Mouse (Mus musculus) liver, embryonic 11.5 days (tissue): ENCODE data around the gene Abr. TPM values are rescaled to one million over a fixed set of nuclear protein-coding genes. Genes with fewer than 3 reads are reported as not detected.

Experiments
- ATAC-seq: fragments of 200-750 bp; cut with Nextera tagmentation; replicated peaks from 2 replicates; pipeline ENCODE4 v1.8.0; 2017; ENCODE audit warnings: moderate number of reproducible peaks, mild to moderate bottlenecking, moderate TSS enrichment, moderate library complexity; ENCODE audit not compliant: low FRiP score
- DNase-seq: peaks from one replicate; pipeline ENCODE4 v3.0.0-alpha.2; 2017; ENCODE audit warnings: low spot score
- H3K27ac ChIP-seq: fragments of 300-500 bp; sonication (generic); 2 replicates; pipeline ENCODE4 v1.5.1; 2014; ENCODE audit warnings: mild to moderate bottlenecking, low read depth, low read length, control low read depth
- H3K27me3 ChIP-seq: fragments of 300-500 bp; sonication (generic); replicated peaks from 2 replicates; pipeline ENCODE4 v1.6.1; 2014; ENCODE audit warnings: low read length, mixed read lengths; ENCODE audit not compliant: control insufficient read depth, insufficient read depth
- H3K36me3 ChIP-seq: fragments of 300-500 bp; sonication (generic); 2 replicates; pipeline ENCODE4 v1.6.1; 2014; ENCODE audit warnings: mild to moderate bottlenecking, low read length, moderate library complexity, mixed read lengths; ENCODE audit not compliant: control insufficient read depth, insufficient read depth
- H3K4me1 ChIP-seq: fragments of 300-500 bp; sonication (generic); replicated peaks from 2 replicates; pipeline ENCODE4 v1.6.1; 2014; ENCODE audit warnings: low read length, mixed read lengths; ENCODE audit not compliant: control insufficient read depth, insufficient read depth
- H3K4me2 ChIP-seq: fragments of 300-500 bp; sonication (generic); 2 replicates; pipeline ENCODE4 v1.6.1; 2014; ENCODE audit warnings: mild to moderate bottlenecking, control low read depth, moderate library complexity
- H3K4me3 ChIP-seq: fragments of 300-500 bp; sonication (generic); 2 replicates; pipeline ENCODE4 v1.5.1; 2014; ENCODE audit warnings: low read depth, low read length, control low read depth
- H3K9ac ChIP-seq: fragments of 300-500 bp; sonication (generic); 2 replicates; pipeline ENCODE4 v1.6.1; 2014; ENCODE audit warnings: low read depth, low read length, control low read depth
- H3K9me3 ChIP-seq: fragments of 300-500 bp; sonication (generic); 2 replicates; pipeline ENCODE4 v1.6.1; 2016; ENCODE audit warnings: low read length, inconsistent platforms, mixed read lengths; ENCODE audit not compliant: control insufficient read depth
- WGBS: fragments of 180-500 bp; shearing (Covaris S2); extraction: QIAGEN DNeasy Blood & Tissue Kit; methylation state at CpG from one replicate; pipeline ENCODE4 v1.1.7; 2014; 5-methylcytosine and 5-hydroxymethylcytosine counted together
- polyA plus RNA-seq: library from polyadenylated mRNA; unstranded; fragments of >200 nt; fragmentation: Nextera tagmentation; extraction: Ambion mirVana; gene quantifications from 2 replicates; pipeline ENCODE4 v1.2.1, GENCODE M21; 2014

Abr gene
- polyA plus RNA-seq, 1 experiment from 2014 or later, result 11.6 TPM

DNA sequence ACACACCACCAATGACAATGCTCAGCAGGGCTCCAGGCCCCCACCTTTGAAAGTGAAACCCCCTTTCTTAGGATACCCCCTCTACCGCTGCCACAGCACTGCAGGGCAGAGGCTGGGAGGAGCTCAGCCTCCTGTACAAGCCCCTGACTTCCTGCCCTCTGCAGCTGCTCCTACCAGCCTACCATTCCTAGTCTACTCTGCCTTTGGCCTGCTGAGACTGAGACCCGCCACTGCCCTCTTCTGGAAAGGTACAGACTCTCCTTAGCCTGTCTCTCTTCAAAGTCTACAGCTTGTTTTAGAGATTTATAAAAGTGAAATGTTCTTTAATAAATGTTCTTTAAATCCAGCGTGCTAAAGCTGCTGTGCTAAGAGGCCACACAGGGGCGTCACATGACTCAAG lies 193.1 kb downstream of the Abr start:
- no peak for DNase-seq

DNA sequence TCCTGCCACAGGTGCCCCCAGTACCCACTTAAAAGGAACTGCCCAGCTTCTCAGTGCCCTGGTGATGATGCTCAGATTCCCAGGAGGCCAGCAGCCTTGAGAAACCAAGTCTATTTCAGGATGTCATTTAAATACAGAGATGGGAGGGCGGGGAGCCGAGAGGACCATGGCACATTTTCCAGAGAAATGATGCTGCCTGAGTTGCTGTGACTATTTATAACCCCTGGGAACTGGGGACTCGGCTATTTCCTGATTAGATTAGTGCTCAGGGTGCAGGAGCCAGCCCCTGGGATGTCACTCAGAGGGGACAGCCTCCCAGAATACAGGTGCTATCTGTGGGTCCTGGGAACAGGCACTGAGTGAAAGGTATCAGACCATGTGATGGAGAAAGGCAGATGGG lies 194.3 kb downstream of the Abr start:
- no peak for ATAC-seq
- no peak overlapping the region for H3K9ac ChIP-seq
- H3K9me3 ChIP-seq, result no peaks in the 10 kb centered on the region
- H3K4me3 ChIP-seq, result no peak overlapping the region
- no peaks in the 10 kb centered on the region for H3K36me3 ChIP-seq
- no peak overlapping the region for H3K4me2 ChIP-seq
- no peaks in the 10 kb centered on the region for H3K27me3 ChIP-seq
- no peak for DNase-seq
- H3K27ac ChIP-seq, result no peak overlapping the region
- WGBS, result 62% methylated on average over 3 of the region's 3 CpGs
- H3K4me1 ChIP-seq, result no peaks in the 10 kb centered on the region

More for the DNA sequence above, 193.1 kb downstream of the Abr start:
- H3K9ac ChIP-seq, result no peak overlapping the region
- H3K4me2 ChIP-seq, result no peak overlapping the region
- H3K27me3 ChIP-seq, result no peaks in the 10 kb centered on the region
- 65% methylated on average over 4 of the region's 4 CpGs for WGBS
- no peaks in the 10 kb centered on the region for H3K36me3 ChIP-seq
- no peak overlapping the region for H3K27ac ChIP-seq
- no peak overlapping the region for H3K4me3 ChIP-seq
- no peaks in the 10 kb centered on the region for H3K4me1 ChIP-seq
- ATAC-seq, result no peak
- H3K9me3 ChIP-seq, result no peaks in the 10 kb centered on the region

DNA sequence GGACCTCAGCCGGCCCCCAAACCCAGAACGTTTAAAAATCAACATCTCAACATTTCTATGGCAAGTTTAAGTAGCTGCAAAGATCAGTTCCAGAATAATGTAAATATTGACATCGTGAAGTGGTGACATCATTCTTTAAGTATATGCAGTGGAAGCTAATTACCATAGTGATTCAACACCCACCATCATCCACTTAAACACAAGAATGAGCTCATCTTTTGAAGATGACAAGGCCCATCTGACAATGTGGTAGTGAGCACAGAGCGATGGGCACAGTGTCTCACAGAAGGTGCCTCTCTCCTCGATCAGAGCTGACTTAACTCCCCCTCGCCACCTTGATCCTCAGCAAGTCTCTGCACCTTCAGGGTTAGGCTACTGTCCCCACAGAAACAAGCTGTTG lies 196.4 kb downstream of the Abr start:
- ATAC-seq, result no peak
- H3K27ac ChIP-seq, result no peak overlapping the region

DNA sequence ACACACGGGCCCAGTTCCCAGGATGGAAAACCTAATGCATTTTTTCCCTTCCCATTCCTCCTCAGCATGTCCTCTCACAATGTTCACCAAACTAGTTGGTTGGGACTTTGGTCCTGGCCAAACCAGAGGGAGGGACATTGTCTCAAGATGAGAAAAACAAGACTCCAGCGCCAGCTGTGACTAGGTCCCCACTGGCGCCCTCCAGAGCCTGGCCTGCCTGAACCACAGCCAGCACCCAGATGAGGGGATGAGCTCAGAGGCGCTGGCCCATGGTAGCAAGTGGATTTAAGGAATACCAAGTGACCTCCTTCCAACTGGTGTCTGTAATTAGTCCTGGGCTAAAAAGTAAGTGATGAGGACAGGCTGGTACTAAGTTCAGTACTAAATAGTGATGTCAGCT lies 201.2 kb downstream of the Abr start:
- H3K9me3 ChIP-seq, result no peaks in the 10 kb centered on the region
- H3K9ac ChIP-seq, result no peak overlapping the region
- peaks cover 7% of the 10 kb centered on the region for H3K36me3 ChIP-seq
- H3K4me2 ChIP-seq, result no peak overlapping the region
- H3K27ac ChIP-seq, result no peak overlapping the region
- no peaks in the 10 kb centered on the region for H3K27me3 ChIP-seq
- ATAC-seq (no peak), DNase-seq (no peak)
- 86% methylated on average over 4 of the region's 4 CpGs for WGBS
- no peak overlapping the region for H3K4me3 ChIP-seq
- no peaks in the 10 kb centered on the region for H3K4me1 ChIP-seq

More for the DNA sequence above, 196.4 kb downstream of the Abr start:
- Histone ChIP-seq H3K9me3 (no peaks in the 10 kb centered on the region), H3K4me3 (no peak overlapping the region), H3K4me2 (no peak overlapping the region), H3K9ac (no peak overlapping the region), H3K36me3 (no peaks in the 10 kb centered on the region), H3K27me3 (no peaks in the 10 kb centered on the region), H3K4me1 (no peaks in the 10 kb centered on the region)
- no peak for DNase-seq
- WGBS, result 83% methylated on average over 6 of the region's 6 CpGs

DNA sequence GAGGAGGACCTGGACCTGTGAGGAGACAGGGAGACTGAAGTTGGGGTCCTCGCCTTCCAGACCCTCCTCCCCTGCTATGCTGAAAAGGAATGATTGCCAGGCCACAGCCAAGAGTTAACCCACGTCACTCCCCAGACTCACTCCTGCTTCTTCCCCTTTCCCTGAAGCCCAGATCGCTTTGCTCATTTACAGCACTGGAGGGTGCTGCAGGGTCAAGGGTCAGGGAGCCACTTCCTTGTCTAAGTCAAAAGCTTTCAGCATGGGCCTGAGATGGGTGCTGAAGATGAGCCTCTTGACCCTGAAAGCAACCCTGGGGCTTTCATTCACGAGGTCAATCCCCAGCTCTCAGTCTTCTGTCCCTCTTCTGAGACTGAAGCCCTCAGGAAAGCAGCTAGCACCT lies 202.9 kb downstream of the Abr start:
- no peaks in the 10 kb centered on the region for H3K27me3 ChIP-seq
- H3K4me1 ChIP-seq, result no peaks in the 10 kb centered on the region
- no peak overlapping the region for H3K4me3 ChIP-seq
- H3K9ac ChIP-seq, result no peak overlapping the region
- ATAC-seq (no peak), DNase-seq (no peak)
- H3K9me3 ChIP-seq, result no peaks in the 10 kb centered on the region
- WGBS, result 54% methylated on average over 4 of the region's 4 CpGs
- H3K27ac ChIP-seq, result no peak overlapping the region
- no peak overlapping the region for H3K4me2 ChIP-seq
- peaks cover 14% of the 10 kb centered on the region for H3K36me3 ChIP-seq

DNA sequence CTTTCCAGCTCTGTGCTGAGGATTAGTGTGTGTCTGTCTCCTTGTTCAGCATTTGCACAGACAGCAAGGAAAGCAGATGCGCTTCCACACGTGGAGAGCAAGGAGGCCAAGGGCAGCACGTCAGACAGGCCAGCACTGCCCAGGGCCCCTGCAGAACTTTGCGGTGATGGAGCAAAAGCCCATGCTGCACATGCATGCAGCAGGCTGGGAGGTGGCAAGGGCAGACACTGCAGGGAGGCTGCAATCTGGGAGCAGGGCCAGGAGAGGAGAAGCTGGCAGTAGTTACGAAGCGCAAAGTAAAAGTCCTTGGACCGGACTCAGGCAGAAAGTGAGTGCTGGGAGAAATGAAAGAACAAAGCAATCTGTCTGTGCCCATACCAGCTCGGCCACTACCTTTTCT lies 203.7 kb downstream of the Abr start:
- no peaks in the 10 kb centered on the region for H3K27me3 ChIP-seq
- DNase-seq (no peak), ATAC-seq (no peak)
- H3K4me3 ChIP-seq, result no peak overlapping the region
- no peaks in the 10 kb centered on the region for H3K9me3 ChIP-seq
- no peak overlapping the region for H3K27ac ChIP-seq
- peaks cover 14% of the 10 kb centered on the region for H3K36me3 ChIP-seq
- no peak overlapping the region for H3K4me2 ChIP-seq
- no peak overlapping the region for H3K9ac ChIP-seq
- no peaks in the 10 kb centered on the region for H3K4me1 ChIP-seq
- WGBS, result 87% methylated on average over 8 of the region's 8 CpGs

DNA sequence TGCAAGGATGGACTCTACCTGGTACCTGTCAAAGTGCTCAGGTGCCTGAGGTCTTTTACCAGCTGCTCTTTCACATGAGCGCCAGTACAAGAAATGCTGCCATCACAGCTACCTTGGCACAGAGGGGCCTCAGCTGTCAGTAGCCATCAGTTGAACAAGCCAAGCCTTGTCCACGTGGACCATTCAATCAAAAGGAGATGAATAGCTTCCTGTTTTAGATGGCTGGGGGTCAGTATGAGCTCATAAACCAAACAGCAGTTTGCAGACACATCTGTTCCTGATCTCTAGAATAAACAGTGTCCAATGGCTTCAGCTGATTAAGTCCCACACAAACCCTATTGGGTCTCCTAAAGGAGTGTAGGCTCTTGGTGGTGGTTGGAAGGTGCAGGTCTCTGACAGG lies 206.1 kb downstream of the Abr start:
- H3K9ac ChIP-seq, result no peak overlapping the region
- no peak for ATAC-seq
- WGBS, result 57% methylated on average over 2 of the region's 2 CpGs
- H3K27me3 ChIP-seq, result no peaks in the 10 kb centered on the region
- no peaks in the 10 kb centered on the region for H3K9me3 ChIP-seq
- no peaks in the 10 kb centered on the region for H3K4me1 ChIP-seq
- peaks cover 16% of the 10 kb centered on the region for H3K36me3 ChIP-seq
- no peak overlapping the region for H3K4me2 ChIP-seq
- DNase-seq, result no peak
- H3K27ac ChIP-seq, result no peak overlapping the region
- no peak overlapping the region for H3K4me3 ChIP-seq

DNA sequence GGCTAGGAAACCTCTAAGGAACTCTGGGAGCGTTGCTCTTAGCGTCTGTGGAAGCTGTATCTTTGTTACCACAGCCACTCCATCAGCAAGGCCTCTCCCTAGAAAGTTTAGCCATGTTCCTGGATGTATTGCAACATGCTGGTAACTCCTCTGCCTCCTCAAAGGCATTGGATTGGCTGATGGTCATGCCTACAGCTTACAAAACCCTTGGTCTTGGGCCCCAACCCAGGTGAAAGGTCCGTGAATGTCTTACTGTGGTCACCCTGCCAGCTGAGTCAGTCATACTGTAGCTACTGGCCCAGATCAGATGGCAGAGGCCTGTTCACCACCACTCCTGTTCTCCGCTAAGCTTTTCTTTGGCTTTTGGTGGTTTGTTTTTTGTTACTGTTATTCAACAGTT lies 207.1 kb downstream of the Abr start:
- H3K27me3 ChIP-seq, result no peaks in the 10 kb centered on the region
- WGBS, result 89% methylated on average over 4 of the region's 4 CpGs
- DNase-seq (no peak), ATAC-seq (no peak)
- H3K4me3 ChIP-seq, result no peak overlapping the region
- H3K9me3 ChIP-seq, result no peaks in the 10 kb centered on the region
- H3K4me1 ChIP-seq, result no peaks in the 10 kb centered on the region
- no peak overlapping the region for H3K9ac ChIP-seq
- peaks cover 16% of the 10 kb centered on the region for H3K36me3 ChIP-seq
- no peak overlapping the region for H3K27ac ChIP-seq
- no peak overlapping the region for H3K4me2 ChIP-seq

DNA sequence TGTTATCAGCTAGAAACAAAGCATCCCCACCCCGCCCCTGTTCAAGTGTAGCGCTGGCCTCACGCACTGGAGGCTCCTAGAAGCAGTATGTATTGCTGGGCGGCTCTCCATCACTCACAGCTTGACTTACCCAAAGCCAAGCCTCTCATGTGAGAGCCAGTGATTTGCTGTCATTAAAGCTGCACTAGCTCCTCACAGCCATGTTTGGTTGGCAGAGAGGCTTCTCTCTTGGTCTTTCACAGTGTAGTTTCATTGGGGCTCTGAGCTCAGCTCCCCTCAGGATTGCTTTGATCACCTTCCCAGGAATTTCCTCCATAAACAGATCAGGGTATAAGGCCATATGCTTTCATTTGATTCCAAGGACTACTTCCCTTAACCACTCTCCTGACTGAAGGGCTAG lies 208.9 kb downstream of the Abr start:
- H3K36me3 ChIP-seq, result peaks cover 11% of the 10 kb centered on the region
- H3K9me3 ChIP-seq, result no peaks in the 10 kb centered on the region
- ATAC-seq (no peak), DNase-seq (no peak)
- 75% methylated on average over 4 of the region's 4 CpGs for WGBS
- no peak overlapping the region for H3K9ac ChIP-seq
- H3K4me1 ChIP-seq, result no peaks in the 10 kb centered on the region; the same call in 1 of the 2 replicates
- no peak overlapping the region for H3K27ac ChIP-seq
- no peak overlapping the region for H3K4me3 ChIP-seq
- no peaks in the 10 kb centered on the region for H3K27me3 ChIP-seq
- no peak overlapping the region for H3K4me2 ChIP-seq
